Mouse (Mus musculus) retina, embryonic 14.5 days (tissue): ENCODE measurements around the gene Dynlt1f.
"Not testable (repeated sequence)": the region's sequence is repeated elsewhere in the genome, so short reads cannot be mapped to it uniquely, and the experiment has no call there.

Experiments
- DNase-seq: peaks from one replicate; pipeline ENCODE4 v3.0.0-alpha.2; 2015; ENCODE audit warnings: low spot score

The Dynlt1f gene

DNA sequence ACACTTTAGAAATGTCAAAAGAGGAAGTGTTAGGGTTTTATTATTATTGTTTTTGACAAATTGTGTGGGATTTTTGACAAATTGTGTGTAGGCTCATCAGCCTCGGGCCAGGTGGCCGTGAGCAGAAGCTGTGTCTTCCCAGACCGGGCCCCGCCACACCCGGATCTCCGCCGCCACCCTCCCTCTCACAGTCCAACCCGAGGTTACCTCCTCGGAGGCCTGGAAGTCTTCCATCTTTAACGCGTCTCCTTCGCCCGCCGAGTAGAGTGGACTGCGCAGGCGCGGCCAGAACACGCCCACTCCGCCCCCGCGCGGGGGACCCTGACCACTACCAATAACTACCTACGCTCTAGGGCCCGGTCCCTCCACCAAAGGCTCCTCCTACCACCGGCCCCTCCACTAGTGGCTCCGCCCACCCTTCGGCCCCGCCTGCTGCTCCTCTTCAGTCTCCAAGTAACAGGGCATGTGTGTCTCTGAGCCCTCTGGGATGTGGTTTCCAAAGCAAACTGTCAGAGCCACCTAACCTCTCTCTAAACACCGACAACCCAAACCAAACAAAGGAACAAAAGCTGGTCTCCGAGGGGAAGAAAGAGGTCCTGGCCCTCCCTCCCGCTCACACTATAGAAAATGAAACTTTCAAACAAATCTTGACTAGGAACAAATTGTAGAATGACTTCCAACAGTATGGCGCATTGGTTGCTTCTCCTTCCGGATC, at the start of gene Dynlt1f:
Gene Dynlt1f (minus strand): TSS at position 334 of the 715 bp plus-strand sequence.
- DNase-seq: peak; percentile 50

DNA sequence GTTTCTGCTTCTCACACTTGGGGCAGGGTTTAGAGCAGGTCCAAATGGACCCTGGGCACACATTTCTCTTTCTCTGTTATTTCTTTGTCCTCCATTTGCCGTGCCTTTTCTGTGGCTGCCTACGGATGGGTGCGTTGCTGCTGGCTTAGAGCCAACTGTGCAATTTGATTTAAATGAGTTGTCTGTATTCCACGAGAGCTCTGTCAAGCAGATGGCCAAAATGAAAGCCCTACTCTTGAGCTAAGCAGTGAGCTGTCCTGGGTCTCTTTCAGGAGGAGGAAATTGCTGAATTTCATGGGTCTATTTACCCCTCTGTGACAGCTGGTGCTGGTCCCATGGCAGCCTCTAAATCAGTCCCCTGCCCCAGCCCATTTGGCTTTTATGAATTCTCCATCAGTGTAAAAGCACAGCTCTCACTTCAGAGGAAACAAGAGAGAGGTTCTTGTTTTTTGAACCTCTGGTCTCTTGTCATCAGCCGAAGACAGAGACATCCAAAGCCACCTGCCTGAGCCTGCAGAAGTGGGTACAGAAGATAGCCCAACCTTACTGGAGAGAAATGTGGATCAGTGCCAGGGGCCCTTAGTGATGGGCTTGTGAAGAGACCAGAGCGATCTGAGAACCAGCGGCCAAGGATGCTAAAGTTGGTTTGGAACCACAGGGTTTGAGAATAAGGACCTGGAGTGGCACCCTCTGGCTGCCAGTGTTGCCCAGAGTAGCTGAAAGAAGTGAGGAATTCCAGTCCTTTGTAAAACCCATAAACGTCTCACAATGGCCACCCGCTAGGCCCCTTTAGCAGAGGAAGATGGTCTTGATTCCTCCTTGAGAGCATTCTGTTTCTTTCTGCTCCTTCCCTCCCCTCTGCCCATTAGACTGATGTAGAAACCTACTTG, 47.9 kb upstream of the Dynlt1f start:
- not testable (repeated sequence) for DNase-seq

DNA sequence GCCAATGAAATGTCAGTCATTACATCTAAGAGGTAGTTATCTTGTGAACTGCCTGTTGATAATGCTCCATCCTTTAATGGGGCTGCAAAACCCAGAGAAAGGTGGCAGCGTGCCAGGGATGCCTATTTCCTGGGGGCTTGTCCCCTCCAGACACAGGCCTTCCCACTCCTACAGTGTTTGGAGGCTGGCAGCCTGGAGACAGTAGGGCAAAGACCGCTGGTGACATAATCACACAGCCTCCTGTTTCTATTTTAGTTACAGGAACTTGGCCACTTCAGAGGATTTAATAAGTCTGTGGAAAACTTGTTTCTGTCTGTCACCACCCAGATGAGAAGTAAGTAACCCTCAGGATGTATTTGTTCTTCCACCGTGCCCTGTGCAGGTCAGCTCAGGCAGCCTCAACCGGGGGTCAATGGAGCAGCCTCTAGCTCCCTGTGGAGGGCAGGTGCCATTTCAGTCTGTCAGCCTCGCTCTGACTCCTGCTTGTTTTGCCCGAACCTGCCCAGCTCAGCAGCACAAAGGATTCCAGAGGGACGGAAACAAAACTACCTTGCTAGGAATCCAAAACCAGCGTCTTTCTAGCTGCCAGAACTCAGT, 47.0 kb upstream of the Dynlt1f start:
- DNase-seq: not testable (repeated sequence)

DNA sequence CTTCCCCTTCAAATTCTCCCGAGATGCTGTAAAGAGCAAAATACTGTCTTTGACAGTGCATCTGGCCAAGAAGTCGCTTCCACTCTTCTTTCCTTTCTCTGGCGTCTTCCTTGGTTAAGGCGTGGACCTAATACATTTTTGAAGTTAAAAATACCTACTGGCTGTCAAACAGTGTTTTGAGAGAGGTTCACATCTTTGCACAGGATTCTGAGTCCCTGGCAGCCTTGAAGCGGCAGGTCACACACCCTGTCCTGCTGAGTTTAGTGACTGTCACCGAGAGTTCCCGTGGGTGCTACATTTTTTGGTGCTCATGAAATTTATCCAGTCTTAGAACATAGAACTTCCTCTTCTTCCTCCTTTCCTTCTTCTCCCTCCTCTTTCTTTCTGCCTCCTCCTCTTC, 44.4 kb upstream of the Dynlt1f start:
- not testable (repeated sequence) for DNase-seq

DNA sequence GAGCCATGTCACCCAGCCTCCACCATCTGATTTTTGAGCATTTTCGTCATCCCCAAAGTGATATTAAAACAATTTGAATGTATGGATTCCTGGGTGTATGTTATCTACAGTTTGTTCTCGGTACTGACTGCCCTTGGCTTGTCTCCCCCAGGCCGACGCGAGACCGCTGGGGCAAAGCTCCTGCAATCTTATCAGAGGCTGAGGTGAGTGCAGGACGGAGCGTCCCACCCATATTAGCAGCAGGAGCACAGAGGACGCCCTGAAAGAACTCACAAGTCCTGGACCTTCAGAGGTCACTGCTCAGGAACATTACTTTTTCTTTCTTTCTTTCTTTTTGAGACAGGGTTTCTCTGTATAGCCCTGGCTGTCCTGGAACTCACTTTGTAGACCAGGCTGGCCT, 43.8 kb upstream of the Dynlt1f start:
- not testable (repeated sequence) for DNase-seq

DNA sequence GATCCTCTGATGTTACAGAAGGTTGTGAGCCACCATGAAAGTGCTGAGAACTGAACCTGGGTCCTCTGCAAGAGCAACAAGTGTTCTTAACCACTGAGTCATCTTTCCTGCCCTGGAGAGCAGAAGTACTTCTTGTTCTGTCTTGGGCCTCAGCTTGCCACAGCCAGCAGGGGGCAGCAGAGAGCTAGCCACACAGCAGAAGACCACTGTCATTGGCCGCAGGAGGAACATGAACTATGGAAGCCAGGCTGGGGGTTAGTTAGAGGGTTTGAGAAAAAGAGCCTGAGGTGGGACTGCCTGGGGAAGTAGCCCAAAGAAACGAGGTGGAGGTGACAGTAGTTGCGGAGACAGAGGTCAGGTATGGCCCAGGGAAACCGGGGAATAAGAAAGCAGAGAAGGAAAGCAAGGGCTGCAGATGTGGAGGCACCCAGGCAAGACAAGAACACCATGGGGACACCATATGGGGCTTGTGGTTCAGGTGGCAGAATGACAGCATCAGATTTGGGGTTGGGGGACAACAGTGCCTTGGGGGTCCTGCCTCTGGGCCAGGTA, 41.6 kb upstream of the Dynlt1f start:
- DNase-seq: peak; percentile 42

DNA sequence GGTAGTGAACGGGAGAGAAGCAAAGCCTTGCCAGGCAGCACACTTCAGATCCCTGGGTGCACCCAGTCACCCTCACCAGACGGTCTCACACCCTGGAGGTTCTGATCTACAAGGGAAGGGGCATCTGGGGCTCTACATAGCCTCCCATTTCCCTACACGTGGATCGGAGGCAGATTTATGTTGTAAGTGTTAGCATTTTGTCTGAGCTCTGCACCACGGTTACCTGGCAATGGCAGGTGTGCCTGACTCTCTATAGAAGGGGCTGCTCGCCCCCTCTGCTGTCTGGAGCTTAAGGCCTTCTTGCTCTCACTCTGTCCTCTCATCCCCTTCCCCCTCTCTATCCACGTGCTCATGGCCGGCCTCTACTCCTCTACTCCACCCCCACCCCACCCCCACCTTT, 40.8 kb upstream of the Dynlt1f start:
- DNase-seq: not testable (repeated sequence)

DNA sequence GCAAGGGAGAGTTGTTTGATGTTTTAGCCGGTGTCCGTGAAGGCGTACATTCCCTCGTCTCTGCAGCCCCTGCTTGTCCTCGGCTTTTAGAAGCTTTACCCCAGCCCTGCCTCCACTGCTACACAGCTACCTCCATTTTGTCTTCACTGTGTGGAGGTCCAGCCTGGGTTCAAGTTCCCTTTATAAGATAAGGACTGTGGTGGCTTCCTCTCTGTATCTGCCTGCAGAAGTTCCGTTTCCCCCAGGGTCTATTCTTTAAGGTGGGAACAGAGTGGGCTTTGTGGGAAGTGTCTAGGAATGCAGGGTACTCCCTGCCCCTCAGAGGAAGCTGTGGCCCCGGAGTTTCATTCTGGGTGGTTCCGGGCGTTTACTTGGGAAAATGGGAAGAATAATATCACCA, 40.0 kb upstream of the Dynlt1f start:
- DNase-seq: not testable (repeated sequence)

DNA sequence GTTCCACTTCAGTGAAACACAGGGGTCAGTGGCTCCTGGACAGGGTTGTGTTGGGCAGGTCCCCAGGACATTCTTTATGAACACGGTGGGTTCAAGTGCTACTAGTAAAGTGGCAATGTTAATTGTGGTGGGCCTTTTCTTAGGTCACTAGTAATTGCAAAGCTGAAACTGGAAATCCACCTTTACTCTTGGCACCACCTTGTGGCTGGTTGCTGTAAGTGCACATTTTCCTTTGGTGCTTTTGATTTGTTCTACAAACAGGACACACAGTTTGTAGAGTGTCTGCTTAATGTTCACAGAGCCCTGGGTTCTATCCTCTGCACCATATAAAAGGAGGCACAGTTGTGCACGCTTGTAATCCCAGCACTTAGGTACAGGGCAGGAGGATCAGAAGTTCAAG, 35.9 kb upstream of the Dynlt1f start:
- peak; percentile 83 for DNase-seq

DNA sequence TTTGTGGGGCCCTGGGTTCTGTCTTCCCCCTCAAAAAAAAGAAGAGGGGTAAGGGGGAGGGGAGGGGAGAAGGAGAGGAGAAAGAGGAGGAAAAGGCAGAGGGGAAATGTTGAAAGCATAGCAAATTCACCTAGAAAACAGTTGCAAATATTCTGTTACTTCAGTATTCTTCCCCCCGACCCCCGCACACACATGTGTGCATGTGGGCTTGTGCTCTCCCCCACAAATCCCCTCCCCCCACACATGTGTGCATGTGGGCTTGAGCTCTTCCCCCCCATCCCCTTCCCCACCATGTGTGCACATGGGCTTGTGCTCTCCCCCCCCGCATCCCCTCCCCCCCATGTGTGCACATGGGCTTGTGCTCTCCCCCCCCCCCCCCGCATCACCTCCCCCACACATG, 33.6 kb upstream of the Dynlt1f start:
- DNase-seq: not testable (repeated sequence)

DNA sequence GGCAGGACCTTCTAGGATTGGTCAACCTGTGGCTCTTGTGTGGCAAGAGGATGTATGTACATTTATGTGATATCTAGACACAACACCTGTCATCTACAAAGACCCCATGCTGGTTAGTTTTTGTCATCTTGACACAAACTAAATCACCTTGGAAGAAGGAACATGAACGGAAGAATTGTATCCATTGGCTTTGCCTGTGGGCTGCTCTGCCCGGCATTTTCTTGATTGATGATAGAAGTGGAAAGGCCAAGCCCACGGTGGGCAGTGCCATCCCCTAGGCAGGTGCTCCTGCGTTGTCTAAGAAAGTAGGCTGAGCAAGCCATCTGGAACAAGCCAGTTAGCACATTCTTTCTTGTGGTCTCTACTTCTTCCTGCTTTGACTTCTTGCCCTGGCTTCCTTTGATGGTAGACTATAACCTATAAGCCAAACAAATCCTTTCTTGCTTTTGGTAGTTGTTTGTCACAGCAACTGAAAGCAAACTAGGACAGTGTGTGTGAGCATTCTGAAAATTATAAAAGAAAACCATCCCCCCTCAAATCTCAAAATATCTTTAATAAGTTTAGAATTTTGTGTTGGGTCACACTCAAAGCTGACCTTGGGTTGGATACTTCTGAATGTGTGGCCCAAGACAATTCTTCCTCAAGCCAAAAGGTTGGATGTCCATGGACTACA, 30.7 kb upstream of the Dynlt1f start:
- DNase-seq: not testable (repeated sequence)

DNA sequence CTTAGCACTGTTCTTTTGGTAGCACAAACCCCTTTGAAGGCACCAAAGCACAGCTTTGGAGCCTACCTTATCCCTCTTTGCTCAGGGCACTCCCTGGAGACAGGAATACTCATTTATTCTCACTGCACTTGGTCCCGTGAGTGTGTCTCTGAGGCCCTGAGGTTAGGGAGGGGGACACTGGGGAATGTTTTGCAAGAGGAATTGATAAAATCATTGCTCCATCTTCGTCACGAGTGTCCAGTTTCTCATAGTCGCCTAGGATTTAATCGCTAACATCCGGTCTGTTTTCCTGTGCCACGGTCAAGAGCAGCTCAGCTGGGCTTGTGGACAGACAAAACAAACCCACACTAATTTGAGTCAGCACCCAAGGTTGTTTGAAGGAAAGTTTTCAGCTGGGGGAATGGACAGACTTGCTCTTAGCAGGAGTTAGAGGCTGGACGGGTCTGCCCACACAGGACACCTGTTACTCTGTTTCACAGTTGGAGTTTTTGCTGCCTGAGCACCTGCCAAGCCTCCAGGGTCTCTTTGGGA, 29.7 kb upstream of the Dynlt1f start:
- DNase-seq: not testable (repeated sequence)

DNA sequence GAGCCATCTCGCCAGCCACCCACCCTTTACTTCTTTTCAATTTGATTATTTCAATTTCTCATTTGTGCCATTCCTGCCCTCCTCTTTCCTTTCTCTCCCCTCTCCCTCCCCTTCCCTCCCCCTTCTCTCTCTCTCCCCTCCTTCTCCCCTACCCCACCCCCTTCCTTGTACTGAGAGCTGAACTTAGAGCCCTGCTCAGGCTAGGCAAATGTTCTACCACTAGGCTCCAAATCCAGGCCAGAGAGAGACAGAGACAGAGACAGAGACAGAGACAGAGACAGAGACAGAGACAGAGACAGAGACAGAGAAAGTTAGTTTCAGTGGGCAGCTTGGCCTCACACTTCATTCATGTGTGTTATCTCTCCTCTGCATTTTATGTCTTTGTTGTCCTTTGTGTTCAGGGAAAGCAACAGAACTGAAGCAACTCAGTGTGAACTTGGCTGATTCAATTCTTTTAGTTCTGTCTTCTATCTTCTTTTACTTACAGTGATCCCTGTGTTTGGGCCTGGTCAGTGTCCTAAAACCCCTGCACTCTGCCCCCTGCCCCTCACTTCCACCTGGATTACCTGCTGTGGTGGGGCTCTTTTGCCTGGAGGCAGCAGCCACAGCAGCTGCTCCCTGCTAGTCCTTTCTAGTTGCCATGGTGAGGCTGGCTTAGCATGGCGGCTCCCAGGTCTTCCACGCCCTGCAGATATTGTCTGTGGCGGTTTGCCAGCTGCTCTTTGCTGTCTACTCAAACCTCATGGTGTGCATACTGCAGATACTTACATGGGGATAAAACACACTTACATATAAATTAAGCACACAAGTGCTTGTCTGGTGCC, 29.0 kb upstream of the Dynlt1f start:
- peak; percentile 19 for DNase-seq

DNA sequence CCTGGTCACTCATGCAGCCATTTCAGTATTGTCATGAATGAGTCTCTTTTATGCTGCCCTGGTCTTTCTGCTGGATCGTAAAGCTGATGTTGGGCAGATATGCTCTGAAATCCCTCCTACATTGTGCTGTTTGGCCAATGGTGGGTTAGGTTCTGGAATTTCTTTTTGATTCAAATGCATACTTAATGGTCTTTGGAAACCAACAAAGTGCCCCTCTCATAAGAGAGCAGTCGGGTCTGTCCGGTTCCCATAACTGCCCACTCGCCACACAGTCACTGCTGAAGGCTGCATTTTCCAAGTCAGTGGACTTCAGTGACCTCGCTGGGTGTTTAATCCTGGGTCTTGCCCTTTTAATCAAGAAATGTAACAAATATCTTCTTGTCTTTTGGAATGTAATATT, 28.0 kb upstream of the Dynlt1f start:
- DNase-seq: not testable (repeated sequence)

DNA sequence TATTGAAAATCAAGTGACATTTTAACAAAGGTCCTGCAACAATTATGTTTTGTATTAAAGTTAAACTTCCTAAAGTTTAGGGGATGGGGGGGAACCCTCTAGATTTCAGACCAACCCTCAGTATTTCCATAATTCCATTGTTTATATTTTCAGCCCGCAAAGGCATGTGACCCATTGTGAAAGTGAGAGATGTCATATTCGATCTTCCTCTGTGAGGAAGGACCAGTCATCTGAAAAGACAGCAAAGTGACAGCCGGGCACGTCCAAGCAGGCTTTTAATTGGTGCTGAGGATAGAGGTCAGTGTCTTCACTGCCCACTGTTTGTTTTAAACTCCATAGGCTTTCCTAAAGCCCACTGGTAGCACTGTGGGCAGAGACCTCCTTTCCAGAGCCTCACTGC, 26.0 kb upstream of the Dynlt1f start:
- DNase-seq: peak; percentile 80

DNA sequence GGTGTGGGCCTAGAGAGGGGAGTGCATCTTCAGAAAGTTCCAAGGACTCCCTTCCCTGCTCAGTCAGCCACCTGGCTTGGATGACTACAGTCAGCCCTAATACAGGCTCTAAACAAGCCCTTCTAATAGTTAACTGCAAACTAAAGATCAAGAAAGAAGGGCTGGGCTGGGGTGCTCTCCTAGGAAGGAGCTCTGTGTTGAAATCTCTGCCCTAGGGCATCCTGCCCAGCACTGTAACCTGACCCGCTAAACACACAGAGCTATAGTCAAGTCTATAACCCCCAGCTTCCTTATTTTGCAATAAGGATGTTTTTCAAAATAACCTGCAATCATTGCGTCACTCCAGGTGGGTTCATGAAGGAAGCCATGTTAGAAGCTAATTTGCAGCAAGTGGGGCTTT, 22.4 kb upstream of the Dynlt1f start:
- not testable (repeated sequence) for DNase-seq

DNA sequence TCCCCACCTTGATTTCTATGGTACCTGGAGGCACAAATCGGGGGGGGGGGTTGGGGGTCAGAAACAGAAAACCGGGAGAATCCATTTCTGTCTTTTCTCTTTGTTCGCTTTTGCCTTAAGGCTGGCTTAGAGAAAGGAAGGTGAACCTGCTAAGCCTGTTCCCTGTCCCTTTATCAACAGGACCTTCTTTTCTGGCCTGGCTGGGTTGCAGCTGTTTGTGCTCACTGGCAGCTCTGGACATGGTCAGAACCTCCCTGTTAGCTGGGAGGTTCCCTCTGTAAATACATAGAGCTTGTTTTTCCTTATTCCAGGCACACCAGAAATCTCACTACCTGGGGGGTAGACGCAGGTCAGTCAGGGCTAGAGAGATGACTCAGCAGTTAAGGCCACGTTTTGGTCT, 18.6 kb upstream of the Dynlt1f start:
- not testable (repeated sequence) for DNase-seq

DNA sequence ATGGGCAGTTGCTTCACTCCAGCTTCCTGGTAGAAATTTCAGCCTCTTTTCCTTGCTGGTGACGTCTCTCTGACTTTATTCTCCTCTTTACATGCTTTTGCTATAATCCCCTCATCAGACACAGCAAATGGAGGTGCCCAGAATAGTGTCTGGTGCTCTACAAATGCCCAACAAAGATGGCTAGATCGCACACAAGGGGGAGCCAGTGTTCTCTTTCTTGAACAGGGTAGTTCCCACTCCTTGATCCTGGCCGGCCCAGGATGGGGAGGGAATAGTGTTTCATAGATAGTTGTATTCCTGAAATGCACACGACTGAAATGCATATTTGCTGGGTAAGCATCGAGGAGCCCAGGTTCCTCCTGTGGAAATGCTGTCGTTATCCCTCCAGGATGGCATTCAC, 12.8 kb upstream of the Dynlt1f start:
- DNase-seq: not testable (repeated sequence)

DNA sequence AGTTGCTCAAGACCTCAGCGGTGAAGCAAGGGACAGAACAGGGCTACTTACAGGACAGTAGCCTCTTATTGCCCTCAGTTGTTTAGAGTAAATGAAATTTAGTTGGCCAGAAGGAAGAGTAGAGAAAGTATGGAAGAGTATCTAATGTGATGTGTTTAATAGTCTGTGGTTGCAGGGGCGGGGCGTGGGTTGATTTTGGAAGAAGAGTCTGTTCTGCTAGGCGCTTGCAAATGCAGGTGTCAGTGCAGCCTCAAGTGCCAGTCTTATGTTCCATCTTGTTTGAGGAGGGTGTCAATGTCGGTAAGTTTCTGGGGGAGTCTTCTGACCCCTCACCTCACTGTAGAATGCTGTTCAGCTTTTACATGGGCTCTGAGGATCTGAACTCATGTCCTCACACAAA, 9.7 kb upstream of the Dynlt1f start:
- DNase-seq: not testable (repeated sequence)

DNA sequence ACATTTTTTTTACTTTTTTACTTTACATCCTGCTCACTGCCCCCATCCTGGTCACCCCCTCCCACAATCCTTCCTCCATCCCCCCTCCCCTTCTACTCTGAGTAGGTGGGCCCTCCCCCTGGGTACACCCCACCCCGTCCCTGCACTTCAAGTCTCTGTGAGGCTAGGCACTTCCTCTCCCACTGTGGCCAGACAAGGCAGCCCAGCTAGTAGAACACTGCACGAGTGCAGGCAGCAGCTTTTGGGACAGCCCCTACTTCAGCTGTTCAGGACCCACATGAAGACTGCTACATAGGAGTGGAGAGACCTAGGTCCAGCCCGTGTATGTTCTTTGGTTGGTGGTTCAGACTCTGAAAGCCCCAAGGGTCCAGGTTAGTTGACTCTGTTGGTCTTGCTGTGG, 7.1 kb upstream of the Dynlt1f start:
- DNase-seq: not testable (repeated sequence)
